Mouse (Mus musculus) embryonic fibroblast, embryonic 13.5 days (primary cell): ENCODE results near the gene Pcdh8. TPM values are rescaled to one million over a fixed set of nuclear protein-coding genes. Genes with fewer than 3 reads are reported as not detected.

ENCODE experiments used
- H3K27ac ChIP-seq: 2 replicates; pipeline ENCODE4 v1.5.1; 2012; ENCODE audit warnings: low read length, control low read depth, inconsistent platforms; ENCODE audit not compliant: insufficient read depth
- H3K4me1 ChIP-seq: 2 replicates; pipeline ENCODE4 v1.6.1; 2011; ENCODE audit warnings: low read length; ENCODE audit not compliant: control insufficient read depth, insufficient read depth
- H3K4me3 ChIP-seq: 2 replicates; pipeline ENCODE4 v1.5.1; 2011; ENCODE audit warnings: mild to moderate bottlenecking, control low read depth, low read length; ENCODE audit not compliant: insufficient read depth
- CTCF ChIP-seq: IDR thresholded peaks from 2 replicates; pipeline ENCODE4 v1.5.1; 2011; ENCODE audit warnings: mild to moderate bottlenecking, control low read depth, low read length, moderate library complexity, borderline replicate concordance; ENCODE audit not compliant: insufficient read depth
- POLR2A ChIP-seq: IDR thresholded peaks from 2 replicates; pipeline ENCODE4 v1.6.1; 2011; ENCODE audit warnings: low read depth, mild to moderate bottlenecking, control low read depth, low read length, moderate library complexity
- polyA plus RNA-seq: library from polyadenylated mRNA; stranded (reverse); fragments of >200 nt; gene quantifications from 2 replicates; pipeline ENCODE4 v1.2.4, GENCODE M21; 2011; ENCODE audit warnings: low read depth; ENCODE audit not compliant: missing spikeins, insufficient read length

Pcdh8 gene
- polyA plus RNA-seq, 1 experiment, result 0.19 TPM

GRCm38 (mm10) chr14:79779841-79780240 is 8.7 kb upstream of the Pcdh8 start:
- Histone ChIP-seq H3K4me1 (no peaks in the 10 kb centered on the region), H3K4me3 (no peak overlapping the region), H3K27ac (no peak overlapping the region)
- TF ChIP-seq CTCF (no peak), POLR2A (no peak)

- no peak overlapping the region for H3K27ac ChIP-seq
- peak overlapping the region; percentile 7; the same call in 1 of the 2 replicates for H3K4me3 ChIP-seq
- TF ChIP-seq POLR2A, result no peak
- TF ChIP-seq CTCF, result no peak
- H3K4me1 ChIP-seq, result no peaks in the 10 kb centered on the region; the same call in 1 of the 2 replicates
Measured at GRCm38 (mm10) chr14:79773425-79774391, 2.6 kb upstream of the Pcdh8 start.

- H3K4me3 ChIP-seq, result peak overlapping the region; percentile 29; the same call in 1 of the 2 replicates
- no peaks in the 10 kb centered on the region; the same call in 1 of the 2 replicates for H3K4me1 ChIP-seq
- TF ChIP-seq POLR2A (no peak), CTCF (no peak)
- H3K27ac ChIP-seq, result no peak overlapping the region
Measured at GRCm38 (mm10) chr14:79771802-79772511, 845 bp upstream of the Pcdh8 start.

- H3K4me3 ChIP-seq, result peak overlapping the region; percentile 10; the same call in 1 of the 2 replicates
- TF ChIP-seq POLR2A (no peak), CTCF (no peak)
- H3K4me1 ChIP-seq, result no peaks in the 10 kb centered on the region; the same call in 1 of the 2 replicates
- H3K27ac ChIP-seq, result no peak overlapping the region
Measured at GRCm38 (mm10) chr14:79770306-79771093, 612 bp downstream of the Pcdh8 start.

DNA sequence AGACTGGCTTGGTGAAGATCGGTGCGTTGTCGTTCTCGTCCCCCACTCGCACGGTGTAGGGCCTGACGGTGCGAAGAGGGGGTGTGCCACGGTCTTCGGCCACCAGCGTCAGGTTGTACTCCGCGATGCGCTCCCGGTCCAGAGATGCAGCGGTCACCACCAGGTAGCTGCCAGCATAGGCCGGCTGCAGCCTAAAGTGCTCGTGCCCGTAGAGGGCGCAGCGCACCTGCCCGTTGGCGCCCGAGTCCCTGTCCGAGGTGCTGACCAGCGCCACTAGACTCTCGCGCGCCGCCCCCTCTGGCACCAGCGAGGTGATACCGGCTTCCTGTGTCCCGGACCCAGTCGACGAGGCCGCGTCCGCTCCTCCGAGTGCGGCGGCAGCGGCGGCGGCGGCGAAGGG is 1.5 kb downstream of the Pcdh8 start:
- Histone ChIP-seq H3K4me3 (no peak overlapping the region), H3K27ac (no peak overlapping the region), H3K4me1 (no peaks in the 10 kb centered on the region; the same call in 1 of the 2 replicates)
- no peak for TF ChIP-seq POLR2A
- peak; percentile 94 for TF ChIP-seq CTCF

- Histone ChIP-seq H3K4me3 (no peak overlapping the region), H3K27ac (no peak overlapping the region), H3K4me1 (no peaks in the 10 kb centered on the region; the same call in 1 of the 2 replicates)
- TF ChIP-seq POLR2A (no peak), CTCF (no peak)
Measured at GRCm38 (mm10) chr14:79768996-79769395, 2.1 kb downstream of the Pcdh8 start.

- Histone ChIP-seq H3K27ac (no peak overlapping the region), H3K4me3 (no peak overlapping the region), H3K4me1 (no peaks in the 10 kb centered on the region; the same call in 1 of the 2 replicates)
- TF ChIP-seq POLR2A, result no peak
- TF ChIP-seq CTCF, result no peak
Measured at GRCm38 (mm10) chr14:79768076-79768830, 2.9 kb downstream of the Pcdh8 start.

DNA sequence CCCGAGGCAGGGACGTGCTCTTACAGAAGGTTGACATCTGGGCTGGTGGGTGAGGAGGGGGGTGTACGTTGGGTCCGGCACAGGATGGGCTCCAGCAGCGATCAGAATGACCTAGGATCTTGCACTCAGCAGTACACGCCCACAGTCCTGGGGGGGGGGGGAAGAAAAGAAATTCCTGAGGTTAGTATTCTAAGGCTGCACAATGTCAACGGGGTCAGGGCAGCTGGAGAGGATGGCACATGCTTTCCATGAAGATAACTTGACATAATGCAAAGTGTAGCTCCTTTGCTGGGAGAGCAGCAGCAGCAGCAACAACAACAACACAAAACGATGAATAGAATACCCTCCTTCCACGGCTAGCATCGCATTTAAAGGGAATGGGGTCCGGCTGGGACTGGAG is 3.5 kb downstream of the Pcdh8 start:
- Histone ChIP-seq H3K27ac (no peak overlapping the region), H3K4me3 (no peak overlapping the region), H3K4me1 (no peaks in the 10 kb centered on the region; the same call in 1 of the 2 replicates)
- TF ChIP-seq POLR2A (no peak), CTCF (no peak)
